Mouse (Mus musculus) left cerebral cortex, postnatal 25 days (tissue): ENCODE data around the gene Esrrg. TPM values are rescaled to one million over a fixed set of nuclear protein-coding genes. Genes with fewer than 3 reads are reported as not detected.

Experiments
- DNase-seq, 2 experiments: peaks; one replicate each; pipeline ENCODE4 v3.0.0; 2022; ENCODE audit warnings: low spot score in 2 of 2, mixed read lengths in 1 of 2
- intact Hi-C: fragments of 180-260 bp; cut with DNase I; formaldehyde crosslinking; loops from one replicate; pipeline ENCODE4 v1.15.1; 2025
- total RNA-seq, 2 experiments: library from RNA; stranded (reverse); gene quantifications; 2 replicates each; pipeline ENCODE4 v1.2.3; 2021

The Esrrg gene
- total RNA-seq, 2 experiments from 2014 or later = 24.8 to 27.3 TPM

DNA sequence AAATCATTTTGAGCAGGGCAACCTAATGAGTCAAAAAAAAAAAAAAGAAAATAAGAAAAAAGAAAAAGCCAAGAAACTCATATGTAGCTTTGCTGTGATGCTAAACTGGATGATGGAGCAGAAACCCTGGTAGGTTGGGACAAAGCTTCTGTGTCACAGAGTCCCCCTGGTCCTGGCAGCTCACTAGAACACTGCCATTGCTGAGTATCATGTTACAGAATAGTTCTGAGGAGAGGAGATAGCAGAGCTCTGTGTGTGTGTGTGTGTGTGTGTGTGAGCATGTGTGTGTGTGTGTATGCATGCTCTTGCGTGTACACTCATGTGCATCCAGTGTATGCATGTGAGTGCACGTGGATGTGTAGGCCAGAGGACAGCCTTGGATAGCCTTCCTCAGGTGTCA lies 265.2 kb downstream of the Esrrg start:
- intact Hi-C loops = no loop called here
- DNase-seq = no peak

GRCm38 (mm10) chr1:187887270-187887669 lies 278.7 kb downstream of the Esrrg start:
- DNase-seq = no peak
- intact Hi-C loops = no loop called here

GRCm38 (mm10) chr1:187888142-187888541 lies 279.6 kb downstream of the Esrrg start:
- intact Hi-C loops = no loop called here
- DNase-seq = no peak

- intact Hi-C loops = no loop called here
- no peak for DNase-seq
Observed at GRCm38 (mm10) chr1:187889096-187889495, 280.5 kb downstream of the Esrrg start.

GRCm38 (mm10) chr1:187891262-187891661 lies 282.7 kb downstream of the Esrrg start:
- intact Hi-C loops = no loop called here
- no peak for DNase-seq

DNA sequence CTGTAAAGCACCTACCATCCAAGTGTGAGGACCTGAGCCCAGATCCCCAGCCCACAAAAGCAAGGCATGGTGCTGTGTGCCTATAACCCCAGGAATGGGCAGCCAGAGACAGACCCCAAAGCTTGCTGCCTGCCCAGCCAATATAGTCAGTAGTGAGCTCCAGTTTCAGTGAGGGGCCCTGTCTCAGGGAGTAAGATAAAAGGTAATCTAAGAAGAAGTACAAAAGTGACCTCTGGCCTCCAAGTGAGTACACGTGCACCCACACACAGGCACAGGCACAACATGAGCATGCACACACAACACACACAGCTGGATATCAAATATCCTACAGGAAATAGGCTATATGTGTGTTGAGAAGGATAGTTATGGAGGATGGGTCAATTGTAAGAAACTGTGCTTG lies 286.9 kb downstream of the Esrrg start:
- intact Hi-C loops = no loop called here
- DNase-seq = no peak

DNA sequence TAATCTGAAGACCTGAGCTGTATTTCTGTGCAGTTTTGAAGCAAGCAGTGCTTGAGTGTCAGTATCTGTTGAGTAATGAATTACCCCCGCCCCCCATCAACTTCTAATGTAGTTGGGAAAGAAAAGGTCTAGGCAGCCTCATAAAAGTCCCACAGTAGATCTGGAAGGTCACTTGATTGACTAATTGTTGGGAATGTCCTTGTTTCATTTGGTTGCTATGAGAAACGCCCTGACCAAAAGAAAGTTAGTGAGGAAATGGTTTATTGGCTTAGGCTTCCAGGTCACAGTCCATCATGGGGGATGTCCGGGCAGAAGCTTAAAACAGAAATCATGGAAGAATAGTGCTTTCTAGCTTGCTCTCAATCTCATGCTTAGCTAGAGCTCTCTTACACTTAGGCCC lies 287.7 kb downstream of the Esrrg start:
- intact Hi-C loops = no loop called here
- no peak for DNase-seq

DNA sequence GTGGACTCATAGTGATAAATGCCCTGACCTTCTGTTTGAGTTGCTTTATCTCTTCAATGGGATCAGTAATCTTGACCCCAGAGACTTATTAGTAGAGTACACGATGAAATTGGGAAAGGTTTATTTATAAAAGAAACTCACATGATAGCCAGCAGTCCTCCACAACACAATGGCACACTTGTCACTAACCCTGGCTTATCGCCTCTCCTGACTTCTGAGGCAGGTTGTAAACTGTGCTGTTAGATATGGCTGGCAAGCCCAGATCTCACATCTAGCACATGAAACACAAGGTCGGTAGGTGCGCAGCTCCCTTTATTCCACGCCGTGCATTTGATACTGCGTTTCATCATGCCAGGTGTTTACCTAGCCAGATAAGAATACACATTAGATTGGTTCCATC lies 288.3 kb downstream of the Esrrg start:
- no peak for DNase-seq

DNA sequence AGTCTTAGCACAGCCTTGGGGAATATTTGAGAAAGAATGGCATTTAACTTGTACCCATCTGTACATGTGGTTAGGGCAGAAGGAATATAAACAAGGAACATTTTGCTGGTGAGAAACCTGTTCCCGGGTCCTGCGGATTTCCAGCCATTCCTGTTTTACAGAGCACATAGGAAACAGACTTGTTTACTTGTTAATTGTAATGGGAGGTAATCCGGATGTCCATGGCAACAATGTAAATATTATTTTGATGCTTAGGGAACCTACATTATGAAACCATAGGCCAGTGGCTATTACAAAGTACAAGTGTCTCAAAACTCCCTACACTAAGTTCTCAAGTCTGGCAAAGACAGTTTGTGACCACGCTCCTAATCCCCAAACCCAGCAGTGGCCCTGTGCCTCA lies 290.9 kb downstream of the Esrrg start:
- intact Hi-C loops = no loop called here
- no peak for DNase-seq

More for the DNA sequence above, 288.3 kb downstream of the Esrrg start:
- intact Hi-C loops = no loop called here

- intact Hi-C loops = no loop called here
- no peak for DNase-seq
Observed at GRCm38 (mm10) chr1:187900756-187901155, 292.2 kb downstream of the Esrrg start.

GRCm38 (mm10) chr1:187902176-187902575 lies 293.6 kb downstream of the Esrrg start:
- intact Hi-C loops = no loop called here
- DNase-seq = no peak

- no peak for DNase-seq
- intact Hi-C loops = no loop called here
Observed at GRCm38 (mm10) chr1:187904731-187905130, 296.1 kb downstream of the Esrrg start.

DNA sequence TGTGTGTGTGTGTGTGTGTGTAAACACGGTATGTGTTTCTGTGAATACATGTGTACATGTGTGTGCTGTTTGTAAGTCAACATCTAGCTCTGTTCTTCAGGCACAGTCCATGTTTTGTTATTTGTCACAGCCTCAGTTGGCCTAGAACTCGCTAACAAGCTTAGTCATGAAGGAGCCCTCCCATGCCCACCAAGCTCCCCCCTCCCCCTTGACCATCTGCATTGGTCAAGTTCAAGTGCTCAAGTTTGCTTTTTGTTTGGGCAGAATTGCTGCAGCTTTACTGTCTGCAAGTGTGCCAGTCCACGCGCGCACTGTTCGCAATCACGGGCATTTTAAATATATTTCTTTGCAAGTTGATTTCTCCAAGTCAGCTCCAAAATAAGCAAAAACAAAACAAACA lies 298.8 kb downstream of the Esrrg start:
- intact Hi-C loops = no loop called here
- no peak for DNase-seq

- intact Hi-C loops = no loop called here
- no peak for DNase-seq
Observed at GRCm38 (mm10) chr1:187907871-187908270, 299.3 kb downstream of the Esrrg start.

DNA sequence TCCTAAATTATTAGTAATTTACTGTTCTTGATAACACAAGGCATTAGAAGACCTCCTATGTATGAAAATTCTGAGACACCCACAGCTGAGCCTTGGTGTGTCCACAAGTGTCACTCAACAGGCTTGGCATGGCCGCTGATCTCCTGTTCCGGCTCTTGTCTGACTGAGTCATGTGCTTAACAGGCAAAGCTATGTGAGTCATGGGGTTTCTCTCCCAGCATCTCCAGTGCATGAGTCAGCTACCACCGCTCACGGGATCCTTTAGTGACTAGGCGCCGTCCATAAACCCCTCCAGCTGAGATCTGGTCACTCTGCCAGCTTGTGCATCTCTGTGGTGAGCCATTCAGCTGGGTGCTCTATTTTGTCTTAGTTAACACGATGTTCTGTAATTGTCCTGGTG lies 302.1 kb downstream of the Esrrg start:
- intact Hi-C loops = no loop called here
- DNase-seq = peak; percentile 15 to 69

GRCm38 (mm10) chr1:187911201-187911600 lies 302.6 kb downstream of the Esrrg start:
- no peak for DNase-seq
- intact Hi-C loops = no loop called here

GRCm38 (mm10) chr1:187918303-187918702 lies 309.7 kb downstream of the Esrrg start:
- intact Hi-C loops = no loop called here

DNA sequence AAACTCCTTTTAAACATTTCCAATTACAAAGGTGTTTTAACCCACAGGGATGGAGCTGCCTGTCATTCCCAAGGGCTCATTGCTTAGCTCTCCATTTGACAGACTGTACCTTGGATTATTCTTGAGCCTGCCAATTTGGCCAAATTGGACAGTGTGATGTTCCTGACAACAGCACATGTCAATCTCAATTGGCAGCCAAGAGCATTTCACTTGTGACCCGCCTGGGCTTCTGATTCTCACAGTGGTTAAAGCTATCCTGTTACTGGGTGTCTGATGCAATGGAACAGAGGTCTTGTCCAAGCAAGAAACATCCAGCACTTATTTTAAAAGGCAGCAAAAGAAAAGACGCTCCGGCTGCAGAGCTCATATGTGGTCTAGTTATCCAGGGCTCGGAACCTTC lies 310.3 kb downstream of the Esrrg start:
- intact Hi-C loops = no loop called here

More at GRCm38 (mm10) chr1:187918303-187918702, 309.7 kb downstream of the Esrrg start:
- DNase-seq = no peak

GRCm38 (mm10) chr1:187920156-187920777 lies 311.7 kb downstream of the Esrrg start:
- intact Hi-C loops = no loop called here

More for the DNA sequence above, 310.3 kb downstream of the Esrrg start:
- no peak for DNase-seq

DNA sequence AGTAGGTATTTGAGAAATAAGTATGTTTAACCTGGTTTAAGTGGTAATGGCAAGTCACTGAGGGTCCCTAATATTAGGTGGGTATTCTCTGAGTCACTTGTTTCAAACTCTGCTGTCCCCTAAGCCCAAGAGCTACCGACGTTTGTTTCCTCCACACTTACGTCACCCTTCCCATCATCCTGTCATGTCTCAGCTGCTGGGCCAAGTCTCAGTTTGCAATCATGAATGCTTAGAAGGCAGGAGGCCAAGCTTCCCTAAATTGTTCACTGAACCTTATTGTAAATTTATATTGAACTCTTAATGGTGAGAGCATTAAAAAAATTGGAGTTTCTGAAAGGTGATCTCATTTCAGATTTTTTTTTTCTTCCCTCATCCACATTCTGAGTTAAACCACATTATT lies 322.6 kb downstream of the Esrrg start:
- no peak for DNase-seq
- intact Hi-C loops = no loop called here

More at GRCm38 (mm10) chr1:187920156-187920777, 311.7 kb downstream of the Esrrg start:
- no peak for DNase-seq

- no peak for DNase-seq
- intact Hi-C loops = no loop called here
Observed at GRCm38 (mm10) chr1:187938652-187939051, 330.1 kb downstream of the Esrrg start.

GRCm38 (mm10) chr1:187939078-187939477 lies 330.5 kb downstream of the Esrrg start:
- DNase-seq = no peak
- intact Hi-C loops = no loop called here
